Mouse (Mus musculus) myocyte (in vitro differentiated cells): Measurements from ENCODE around the gene Mad2l2.

ENCODE experiments used
- CEBPB ChIP-seq: IDR thresholded peaks from 2 replicates; pipeline ENCODE4 v1.6.1; 2011; ENCODE audit warnings: mild to moderate bottlenecking, moderate library complexity; ENCODE audit not compliant: poor library complexity, insufficient read depth, severe bottlenecking
- E2F4 ChIP-seq: IDR thresholded peaks from one replicate; pipeline ENCODE4 v1.6.1; 2011; ENCODE audit warnings: mild to moderate bottlenecking, control low read depth, moderate library complexity; ENCODE audit not compliant: insufficient read depth
- MAX ChIP-seq: IDR thresholded peaks from one replicate; pipeline ENCODE4 v1.6.1; 2011; ENCODE audit warnings: low read depth, mild to moderate bottlenecking, control low read depth
- MYOD1 ChIP-seq, 3 experiments: IDR thresholded peaks; one replicate each; pipeline ENCODE4 v1.6.1; 2011; ENCODE audit warnings: control low read depth in 2 of 3, low read depth in 2 of 3, mild to moderate bottlenecking in 2 of 3, moderate library complexity in 1 of 3; ENCODE audit not compliant: insufficient read length in 2 of 3, control insufficient read depth in 1 of 3
- POLR2A ChIP-seq: IDR thresholded peaks from one replicate; pipeline ENCODE4 v1.6.1; 2011; ENCODE audit warnings: low read depth, mild to moderate bottlenecking, control low read depth, moderate library complexity; ENCODE audit not compliant: insufficient read length
- POLR2AphosphoS2 ChIP-seq: IDR thresholded peaks from one replicate; pipeline ENCODE4 v1.6.1; 2011; ENCODE audit warnings: low read depth, control low read depth; ENCODE audit not compliant: insufficient read length
- REST ChIP-seq: IDR thresholded peaks from one replicate; pipeline ENCODE4 v1.6.1; 2011; ENCODE audit warnings: mild to moderate bottlenecking, control low read depth, moderate library complexity; ENCODE audit not compliant: insufficient read depth, insufficient read length
- SRF ChIP-seq: IDR thresholded peaks from one replicate; pipeline ENCODE4 v1.6.1; 2011; ENCODE audit warnings: low read depth; ENCODE audit not compliant: control insufficient read depth, insufficient read length
- TCF12 ChIP-seq: IDR thresholded peaks from one replicate; pipeline ENCODE4 v1.6.1; 2011; ENCODE audit warnings: mild to moderate bottlenecking, control low read depth; ENCODE audit not compliant: poor library complexity, insufficient read depth, severe bottlenecking
- TCF3 ChIP-seq: IDR thresholded peaks from one replicate; pipeline ENCODE4 v1.6.1; 2011; ENCODE audit warnings: low read depth, control low read depth; ENCODE audit not compliant: insufficient read length
- USF1 ChIP-seq: IDR thresholded peaks from one replicate; pipeline ENCODE4 v1.6.1; 2011; ENCODE audit warnings: low read depth, mild to moderate bottlenecking, control low read depth, moderate library complexity

GRCm38 (mm10) chr4:148116657-148117056, 13.5 kb upstream of the Mad2l2 start:
- TF ChIP-seq USF1 (no peak), TCF12 (no peak), POLR2A (no peak), MAX (no peak), POLR2AphosphoS2 (no peak), REST (no peak), SRF (no peak), MYOD1 (IDR thresholded peaks at IDR 0.05; ENCODE audit: control insufficient read depth in 1 of 3, insufficient read length in 2 of 3, low read depth in 2 of 3) (no peak), TCF3 (no peak), CEBPB (no peak), E2F4 (no peak)
